Mouse (Mus musculus) liver, adult 2 months (tissue): ENCODE results near the gene Zfp462. TPM values are rescaled to one million over a fixed set of nuclear protein-coding genes. Genes with fewer than 3 reads are reported as not detected.

Experiments
- DNase-seq: peaks from one replicate; pipeline ENCODE4 v3.0.0-alpha.2; 2011; ENCODE audit warnings: low read depth, low spot score; ENCODE audit errors: extremely low read depth
- H3K27ac ChIP-seq: fragments of 200-500 bp; replicated peaks from 2 replicates; pipeline ENCODE4 v1.5.1; 2012; ENCODE audit warnings: low read depth, mild to moderate bottlenecking, control low read depth, inconsistent platforms, low read length; ENCODE audit not compliant: insufficient read depth
- H3K27me3 ChIP-seq: fragments of 200-500 bp; 2 replicates; pipeline ENCODE4 v1.6.1; 2012; ENCODE audit warnings: mild to moderate bottlenecking, moderate library complexity, low read length, inconsistent platforms; ENCODE audit not compliant: control insufficient read depth, insufficient read depth
- H3K36me3 ChIP-seq: fragments of 200-500 bp; 2 replicates; pipeline ENCODE4 v1.6.1; 2012; ENCODE audit warnings: low read length, inconsistent platforms; ENCODE audit not compliant: control insufficient read depth, insufficient read depth
- H3K4me1 ChIP-seq: fragments of 200-500 bp; 2 replicates; pipeline ENCODE4 v1.6.1; 2011; ENCODE audit warnings: low read length; ENCODE audit not compliant: control insufficient read depth, insufficient read depth
- H3K4me3 ChIP-seq: fragments of 200-500 bp; 2 replicates; pipeline ENCODE4 v1.5.1; 2011; ENCODE audit warnings: low read depth, mild to moderate bottlenecking, control low read depth, low read length, moderate library complexity; ENCODE audit not compliant: insufficient read depth
- H3K79me2 ChIP-seq: fragments of 200-500 bp; 2 replicates; pipeline ENCODE4 v1.6.1; 2012; ENCODE audit warnings: inconsistent platforms, mild to moderate bottlenecking, low read length, moderate library complexity; ENCODE audit not compliant: control insufficient read depth, insufficient read depth
- H3K9ac ChIP-seq: fragments of 200-500 bp; 2 replicates; pipeline ENCODE4 v1.6.1; 2012; ENCODE audit warnings: low read depth, mild to moderate bottlenecking, control low read depth, inconsistent platforms, low read length
- CTCF ChIP-seq: fragments of 200-500 bp; IDR thresholded peaks from 2 replicates; pipeline ENCODE4 v1.5.1; 2011; ENCODE audit warnings: low read depth, low read length, control low read depth
- POLR2A ChIP-seq: fragments of 200-500 bp; IDR thresholded peaks from 2 replicates; pipeline ENCODE4 v1.6.1; 2011; ENCODE audit warnings: low read length, control low read depth; ENCODE audit not compliant: insufficient read depth; ENCODE audit errors: extremely low read depth
- WGBS: fragments of 180-500 bp; shearing (Covaris S2); methylation state at CpG from one replicate; pipeline ENCODE4 v1.1.7; 2018; 5-methylcytosine and 5-hydroxymethylcytosine counted together
- polyA plus RNA-seq: library from polyadenylated mRNA; depleted of rRNA; stranded (reverse); fragments of >200 nt; gene quantifications from 2 replicates; pipeline ENCODE4 v1.2.3, GENCODE M21; 2012
- total RNA-seq: library from RNA; depleted of rRNA; stranded (reverse); fragments of >200 nt; gene quantifications from 2 replicates; pipeline ENCODE4 v1.2.3, GENCODE M21; 2014

Zfp462 gene
- total and polyA plus RNA-seq, 2 experiments = 0.18 to 0.22 TPM

DNA sequence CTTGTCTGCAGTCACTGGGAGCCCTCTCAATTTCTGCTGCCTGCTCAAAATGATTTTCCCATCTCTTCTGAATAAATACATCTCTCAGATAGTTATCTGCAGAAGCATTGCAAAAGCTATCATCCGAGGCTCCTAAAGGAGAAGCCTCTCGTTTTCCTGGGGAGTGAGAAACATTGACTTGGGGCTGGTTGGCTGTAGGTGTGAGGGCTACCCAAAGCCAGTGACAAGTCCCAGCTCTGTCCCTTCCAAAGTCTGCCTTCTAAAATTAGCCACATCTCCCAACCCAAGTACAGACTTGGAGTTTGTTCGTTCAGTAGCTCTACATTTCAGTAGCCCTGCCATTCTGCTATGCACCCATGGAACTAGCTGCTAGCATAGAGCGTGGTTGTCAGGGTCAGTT is 22.3 kb downstream of the Zfp462 start:
- TF ChIP-seq CTCF (no peak), POLR2A (no peak)
- 79% methylated on average over 4 of the region's 4 CpGs for WGBS
- no peaks in the 10 kb centered on the region for H3K27me3 ChIP-seq
- no peak overlapping the region for H3K27ac ChIP-seq
- H3K36me3 ChIP-seq = no peaks in the 10 kb centered on the region
- H3K4me1 ChIP-seq = no peaks in the 10 kb centered on the region; the same call in none of the 2 replicates
- H3K9ac ChIP-seq = no peak overlapping the region
- DNase-seq = no peak
- H3K79me2 ChIP-seq = no peaks in the 10 kb centered on the region
- no peak overlapping the region for H3K4me3 ChIP-seq

GRCm38 (mm10) chr4:54967721-54968120 is 22.9 kb downstream of the Zfp462 start:
- WGBS = 82% methylated on average over 5 of the region's 5 CpGs
- Histone ChIP-seq H3K9ac (no peak overlapping the region), H3K4me3 (no peak overlapping the region), H3K4me1 (peaks cover 2% of the 10 kb centered on the region), H3K79me2 (no peaks in the 10 kb centered on the region), H3K27me3 (no peaks in the 10 kb centered on the region), H3K36me3 (no peaks in the 10 kb centered on the region), H3K27ac (no peak overlapping the region)
- no peak for TF ChIP-seq POLR2A
- TF ChIP-seq CTCF = no peak
- DNase-seq = no peak

DNA sequence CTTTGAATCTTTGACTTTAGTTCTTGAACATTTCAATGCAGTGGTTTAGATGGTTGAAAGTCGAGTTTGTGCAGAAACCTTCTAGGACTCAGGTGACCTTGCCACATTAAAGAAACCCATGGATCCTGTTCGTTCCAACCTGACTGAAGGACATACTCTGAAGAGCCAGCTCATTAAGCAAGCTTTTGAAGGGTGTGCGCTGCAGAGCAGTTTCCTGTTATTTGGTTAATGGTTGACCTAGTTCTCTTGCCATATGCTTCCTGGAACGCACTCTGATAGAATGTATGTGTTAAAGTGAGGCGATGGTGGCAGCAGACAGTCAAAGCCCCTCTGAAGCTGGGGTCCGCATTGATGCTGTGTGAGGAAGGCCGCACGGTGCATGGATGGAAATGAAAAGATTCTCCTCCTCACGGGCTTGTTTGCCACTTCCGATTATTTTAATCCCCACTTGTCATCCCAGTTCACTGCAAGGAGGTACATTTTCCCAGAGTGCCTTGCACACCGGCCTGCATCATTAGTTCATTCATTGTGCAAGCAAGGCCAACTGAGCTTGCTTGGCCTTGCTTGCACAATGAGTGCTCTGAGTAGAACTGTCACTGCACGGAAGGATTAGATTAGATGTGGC is 24.9 kb downstream of the Zfp462 start:
- 84% methylated on average over 12 of the region's 12 CpGs for WGBS
- peaks cover 10% of the 10 kb centered on the region for H3K4me1 ChIP-seq
- no peaks in the 10 kb centered on the region for H3K27me3 ChIP-seq
- no peak overlapping the region for H3K4me3 ChIP-seq
- H3K9ac ChIP-seq = no peak overlapping the region
- no peaks in the 10 kb centered on the region for H3K36me3 ChIP-seq
- TF ChIP-seq POLR2A = no peak
- TF ChIP-seq CTCF = no peak
- no peak overlapping the region for H3K27ac ChIP-seq
- no peaks in the 10 kb centered on the region for H3K79me2 ChIP-seq
- DNase-seq = no peak

GRCm38 (mm10) chr4:54971386-54971785 is 26.5 kb downstream of the Zfp462 start:
- no peak overlapping the region for H3K4me3 ChIP-seq
- peaks cover 10% of the 10 kb centered on the region for H3K4me1 ChIP-seq
- no peak overlapping the region for H3K9ac ChIP-seq
- no peaks in the 10 kb centered on the region for H3K79me2 ChIP-seq
- no peak overlapping the region for H3K27ac ChIP-seq
- no peaks in the 10 kb centered on the region for H3K36me3 ChIP-seq
- WGBS = 59% methylated on average over 3 of the region's 3 CpGs
- TF ChIP-seq CTCF (no peak), POLR2A (no peak)
- H3K27me3 ChIP-seq = no peaks in the 10 kb centered on the region
- DNase-seq = peak; percentile 70

- no peak for DNase-seq
- peaks cover 10% of the 10 kb centered on the region for H3K4me1 ChIP-seq
- 97% methylated on average over 4 of the region's 4 CpGs for WGBS
Measured at GRCm38 (mm10) chr4:54972096-54972495, 27.2 kb downstream of the Zfp462 start.

DNA sequence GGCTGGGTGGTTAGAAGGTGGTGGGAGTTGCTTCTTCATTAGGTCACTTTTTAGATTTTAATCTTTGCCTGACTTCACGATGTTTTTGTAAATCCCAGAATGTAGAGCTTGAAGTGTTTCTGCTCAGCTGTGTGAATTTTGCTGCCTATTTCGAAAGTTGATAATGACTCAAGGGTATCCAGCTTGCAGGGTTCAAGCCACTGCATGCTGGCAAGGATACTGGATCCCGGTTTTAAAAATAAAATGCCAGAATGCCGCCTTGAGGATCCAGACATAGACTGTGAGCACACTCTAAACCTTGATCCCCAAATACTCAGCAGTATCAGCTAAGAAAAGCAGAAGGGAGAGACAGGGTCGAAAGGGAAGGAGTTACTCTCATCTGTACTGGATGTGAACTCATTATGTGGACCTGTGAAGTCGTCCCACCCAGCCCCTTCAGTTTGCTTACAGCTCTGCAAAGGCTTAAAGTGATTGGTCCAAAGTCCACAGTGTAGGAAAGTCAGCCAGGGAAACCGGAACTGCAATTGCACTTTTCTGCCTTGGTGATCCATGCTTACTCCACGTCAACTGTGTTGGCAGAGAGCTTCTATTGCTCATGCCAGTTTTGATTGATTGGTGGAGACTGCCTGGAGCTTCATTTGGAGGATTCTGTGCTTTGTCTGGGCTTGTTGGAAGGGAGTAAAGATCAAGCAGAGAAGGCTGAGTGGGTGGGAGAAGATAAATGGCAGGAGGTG is 28.1 kb downstream of the Zfp462 start:
- no peak overlapping the region for H3K9ac ChIP-seq
- DNase-seq = peak; percentile 94

More at GRCm38 (mm10) chr4:54972096-54972495, 27.2 kb downstream of the Zfp462 start:
- Histone ChIP-seq H3K4me3 (no peak overlapping the region), H3K9ac (no peak overlapping the region), H3K27me3 (no peaks in the 10 kb centered on the region), H3K36me3 (no peaks in the 10 kb centered on the region), H3K79me2 (no peaks in the 10 kb centered on the region), H3K27ac (no peak overlapping the region)
- no peak for TF ChIP-seq CTCF
- no peak for TF ChIP-seq POLR2A

More for the DNA sequence above, 28.1 kb downstream of the Zfp462 start:
- WGBS = 46% methylated on average over 8 of the region's 8 CpGs
- Histone ChIP-seq H3K4me1 (peaks cover 10% of the 10 kb centered on the region), H3K27ac (no peak overlapping the region), H3K36me3 (no peaks in the 10 kb centered on the region), H3K79me2 (no peaks in the 10 kb centered on the region), H3K27me3 (no peaks in the 10 kb centered on the region), H3K4me3 (no peak overlapping the region)
- no peak for TF ChIP-seq POLR2A
- no peak for TF ChIP-seq CTCF
